Mouse (Mus musculus) urinary bladder, postnatal 25 days (tissue): Measurements from ENCODE around the gene S100a10.

ENCODE experiments used
- DNase-seq: peaks from one replicate; pipeline ENCODE4 v3.0.0; 2022; ENCODE audit warnings: low spot score

S100a10 gene

DNA sequence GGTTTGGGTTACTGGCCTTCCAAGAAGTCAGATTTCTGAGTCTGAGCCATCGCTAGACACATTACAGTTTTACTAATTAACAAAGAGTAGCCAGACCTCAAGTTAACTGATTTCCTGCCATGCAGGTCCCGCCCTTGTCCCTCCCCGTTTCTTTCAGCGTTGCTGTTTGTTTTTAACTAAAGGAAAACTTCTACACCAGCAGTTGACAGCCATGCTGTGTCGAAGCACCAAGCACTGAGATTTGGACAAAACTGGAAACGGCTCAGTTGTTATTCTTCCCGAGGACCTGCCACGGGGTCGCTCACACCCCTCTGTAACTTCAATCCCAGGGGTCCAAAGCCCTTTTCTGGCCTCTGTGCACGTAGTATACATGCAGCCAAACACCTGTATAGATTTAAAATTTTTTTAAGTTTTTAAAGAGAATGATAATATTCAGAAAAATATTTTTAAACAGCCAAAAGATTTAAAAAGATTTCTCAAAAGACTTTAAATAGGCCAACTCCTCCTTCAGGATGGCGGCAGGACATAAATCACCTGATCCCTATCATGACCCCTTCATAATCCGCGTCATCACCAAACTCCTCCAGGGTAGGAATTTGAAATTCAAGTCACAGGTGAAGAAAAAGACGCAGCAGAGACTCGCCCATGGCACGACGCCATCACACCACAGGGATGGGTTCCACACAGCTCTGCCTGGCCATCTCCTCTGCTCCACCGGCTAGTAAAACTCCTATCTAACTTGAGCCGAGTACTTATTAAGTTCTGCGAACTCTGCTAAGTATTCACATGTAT is 6.9 kb upstream of the S100a10 start:
- no peak for DNase-seq

GRCm38 (mm10) chr3:93548541-93549266 is 6.2 kb upstream of the S100a10 start:
- DNase-seq, result no peak

- DNase-seq, result no peak
These were observed 4.9 kb upstream of the S100a10 start for GRCm38 (mm10) chr3:93549986-93550385.

- DNase-seq, result no peak
These were observed 2.7 kb upstream of the S100a10 start for GRCm38 (mm10) chr3:93551950-93552901.

DNA sequence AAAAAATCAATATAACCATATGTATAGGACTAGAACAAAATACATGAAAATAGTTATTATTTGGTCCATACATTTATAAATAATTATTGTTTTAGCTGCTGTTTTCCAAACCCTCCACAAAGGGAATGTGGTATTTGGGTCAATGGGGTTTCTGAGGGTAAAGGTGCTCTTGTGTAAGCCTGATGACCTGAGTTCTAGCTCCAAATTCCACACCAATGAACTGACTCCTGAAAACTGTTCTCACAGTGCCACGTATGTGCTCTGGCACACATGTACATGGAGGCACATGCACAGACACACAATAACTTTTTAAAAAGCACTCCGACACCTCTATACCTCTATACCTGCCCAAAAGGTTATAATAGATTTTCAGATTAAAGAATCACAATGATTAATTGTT is 1.6 kb upstream of the S100a10 start:
- DNase-seq, result no peak

DNA sequence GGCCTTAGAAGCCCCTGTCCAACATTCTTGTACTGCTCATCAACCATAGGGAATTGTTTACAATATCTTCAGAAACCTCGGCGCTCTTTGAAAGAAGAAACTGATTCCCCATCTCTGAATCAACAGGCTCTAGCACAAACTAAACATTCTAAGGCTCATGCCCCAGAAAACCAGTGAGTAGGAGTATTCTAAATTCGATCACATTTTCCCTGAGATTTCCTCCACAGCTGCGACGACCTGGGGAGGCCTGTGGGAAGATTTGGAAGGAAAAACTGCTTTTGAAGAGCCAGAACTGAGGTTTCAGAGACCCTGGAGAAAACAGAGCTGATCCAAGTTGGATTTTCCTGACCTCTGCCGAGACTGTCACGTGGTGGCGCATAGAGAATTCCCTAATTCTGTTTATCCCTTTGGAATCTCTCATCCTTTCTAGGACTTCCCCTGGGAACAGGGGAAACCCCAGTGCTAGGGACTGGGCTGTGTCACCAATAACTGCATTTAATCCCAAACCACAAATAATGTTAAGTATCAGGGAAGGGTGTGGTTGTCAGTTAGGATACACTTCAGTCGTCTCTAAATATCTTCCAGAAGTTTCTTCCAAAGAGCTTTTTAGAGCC is 1.0 kb upstream of the S100a10 start:
- no peak for DNase-seq

DNA sequence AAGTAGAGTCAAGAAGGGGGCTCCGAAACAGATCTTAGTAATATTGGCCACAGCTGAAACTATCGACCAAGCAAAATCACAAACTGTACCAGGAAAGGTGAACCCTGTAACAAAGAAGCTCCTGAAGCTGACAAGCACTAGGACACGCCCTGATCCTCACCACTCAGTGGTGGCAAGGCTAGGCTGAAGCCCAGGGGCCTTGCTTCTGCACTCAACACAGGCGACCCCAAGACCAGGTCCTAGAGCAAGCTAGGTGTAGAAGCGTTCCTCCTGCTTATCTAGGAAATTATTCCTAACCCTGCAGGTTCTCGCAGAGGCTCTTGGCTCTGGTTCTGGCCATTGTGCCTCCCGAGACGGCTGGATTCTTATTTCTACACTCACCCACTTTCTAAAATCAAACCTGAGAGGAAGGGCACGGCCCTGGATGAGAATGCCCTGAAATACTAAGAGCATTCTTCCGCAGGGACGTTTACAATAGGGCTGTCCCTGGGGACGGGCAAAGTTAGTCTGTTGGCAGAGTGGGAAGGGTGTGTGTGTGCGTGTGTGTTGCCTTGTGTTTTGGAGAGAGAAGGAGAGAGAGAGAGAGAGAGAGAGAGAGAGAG is 400 bp upstream of the S100a10 start:
- no peak for DNase-seq

- DNase-seq, result no peak
These were observed 986 bp downstream of the S100a10 start for GRCm38 (mm10) chr3:93555878-93556254.

- DNase-seq, result no peak
These were observed 1.7 kb downstream of the S100a10 start for GRCm38 (mm10) chr3:93556599-93556998.

DNA sequence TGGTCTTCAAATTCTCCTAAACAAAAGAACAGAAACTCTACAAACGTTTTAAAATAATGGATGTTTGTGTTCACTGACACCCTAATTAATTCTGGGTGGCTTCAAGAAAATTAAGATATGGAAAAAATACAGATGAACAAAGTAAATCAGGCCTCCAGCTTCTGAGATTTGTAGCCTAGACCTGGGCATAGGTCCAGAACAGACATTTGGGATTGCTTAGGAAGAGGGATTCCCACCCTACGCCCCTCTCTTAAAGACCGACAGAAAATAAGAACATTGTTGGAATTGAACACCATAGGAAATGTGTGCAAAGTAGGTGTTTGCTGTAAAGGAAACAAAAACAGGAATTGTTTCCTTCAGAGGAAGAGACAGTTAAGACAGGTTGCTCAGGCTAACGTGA is 2.6 kb downstream of the S100a10 start:
- no peak for DNase-seq

DNA sequence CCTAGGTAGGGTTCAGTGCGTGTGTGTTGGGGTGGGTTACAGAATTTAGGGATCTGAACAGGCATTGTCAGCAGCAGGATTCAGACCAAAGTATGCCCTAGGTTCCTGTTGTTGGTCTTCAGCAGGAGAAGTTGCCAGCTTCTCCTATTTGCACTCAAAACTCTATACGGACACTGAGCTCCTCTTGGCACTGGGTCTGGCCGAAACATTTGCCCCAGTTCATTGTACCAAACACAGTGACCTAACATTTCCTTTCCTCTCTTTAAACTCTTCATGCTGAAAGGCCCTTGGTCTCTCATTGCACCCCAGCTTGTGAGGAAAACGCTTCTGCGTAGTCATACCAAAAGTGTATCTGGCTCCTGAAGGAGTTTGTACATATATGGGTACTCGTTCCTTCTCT is 5.1 kb downstream of the S100a10 start:
- DNase-seq, result no peak

- DNase-seq, result no peak
These were observed 7.5 kb downstream of the S100a10 start for GRCm38 (mm10) chr3:93562372-93562771.

GRCm38 (mm10) chr3:93563216-93563615 is 8.3 kb downstream of the S100a10 start:
- no peak for DNase-seq

DNA sequence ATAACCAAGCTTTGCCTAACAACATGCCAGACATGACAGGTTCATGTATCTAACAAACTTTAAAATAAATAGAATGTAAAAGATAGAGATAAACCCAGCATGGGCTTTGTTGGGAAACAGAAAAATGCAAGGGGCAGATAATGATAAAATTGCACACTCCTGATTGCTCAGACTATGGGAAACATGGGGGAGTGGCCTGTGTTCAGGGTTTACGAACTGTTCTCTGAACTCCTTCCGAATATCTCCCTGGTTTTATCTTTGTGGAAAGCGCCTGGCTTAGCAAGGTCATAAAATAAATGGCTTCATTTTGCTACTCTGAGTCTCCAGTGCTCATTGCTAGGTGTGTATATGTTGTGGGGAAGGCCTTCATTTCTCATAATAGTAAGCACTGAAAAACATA is 12.0 kb downstream of the S100a10 start:
- DNase-seq, result no peak

GRCm38 (mm10) chr3:93567721-93568120 is 12.8 kb downstream of the S100a10 start:
- no peak for DNase-seq

GRCm38 (mm10) chr3:93568428-93569040 is 13.7 kb downstream of the S100a10 start:
- DNase-seq, result no peak

GRCm38 (mm10) chr3:93569046-93569445 is 14.2 kb downstream of the S100a10 start:
- no peak for DNase-seq

DNA sequence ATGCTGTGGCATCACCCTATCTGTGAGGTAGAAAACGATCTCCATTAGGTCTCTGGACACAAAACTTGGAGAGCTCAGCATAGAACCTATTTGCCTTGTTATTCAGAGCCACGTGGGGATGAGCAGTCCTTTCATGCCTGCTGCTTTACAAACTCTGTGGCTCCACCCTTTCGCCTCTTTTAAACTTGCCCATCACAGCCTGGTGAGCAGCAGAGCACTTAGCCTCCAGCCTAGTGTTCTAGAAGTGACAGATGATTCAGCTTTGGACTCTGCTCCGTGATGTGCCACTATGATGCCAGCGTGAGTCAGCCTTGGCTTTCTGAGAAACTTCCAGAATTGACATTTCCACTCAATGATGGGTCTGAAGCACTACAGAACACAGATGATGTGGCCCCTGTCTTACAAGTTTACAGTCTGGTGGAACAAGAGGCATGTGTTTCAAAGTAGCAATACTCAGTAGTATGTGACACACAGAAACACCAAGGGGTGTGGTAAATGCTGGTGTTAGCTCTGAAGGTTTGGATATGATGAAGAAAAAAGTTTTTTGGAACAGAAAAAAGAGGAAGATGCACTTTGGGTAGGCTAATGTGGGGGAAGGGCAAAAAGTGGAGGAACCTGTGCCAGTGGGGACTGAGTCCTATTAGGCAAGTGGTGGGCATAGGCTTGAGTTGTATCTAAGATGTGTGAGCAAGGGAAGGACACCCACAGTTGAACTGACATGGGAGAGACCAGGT is 17.3 kb downstream of the S100a10 start:
- no peak for DNase-seq

- DNase-seq, result no peak
These were observed 24.6 kb downstream of the S100a10 start for GRCm38 (mm10) chr3:93579317-93580038.

- no peak for DNase-seq
These were observed 25.1 kb downstream of the S100a10 start for GRCm38 (mm10) chr3:93580039-93580403.
